Mouse (Mus musculus) hindbrain, embryonic 10.5 days (tissue): ENCODE results near the gene Npas2. TPM values are rescaled to one million over a fixed set of nuclear protein-coding genes. Genes with fewer than 3 reads are reported as not detected.

Experiments used
- DNase-seq: peaks from one replicate; pipeline ENCODE4 v3.0.0-alpha.2; 2017; ENCODE audit warnings: low spot score
- H3K27ac ChIP-seq: fragments of 300-500 bp; sonication (generic); 2 replicates; pipeline ENCODE4 v1.5.1; 2016; ENCODE audit warnings: mild to moderate bottlenecking, moderate library complexity
- H3K27me3 ChIP-seq: fragments of 300-500 bp; sonication (generic); 2 replicates; pipeline ENCODE4 v1.6.1; 2016; ENCODE audit warnings: mild to moderate bottlenecking; ENCODE audit not compliant: poor library complexity, insufficient read depth, severe bottlenecking
- H3K36me3 ChIP-seq: fragments of 300-500 bp; sonication (generic); 2 replicates; pipeline ENCODE4 v1.6.1; 2016; ENCODE audit warnings: mild to moderate bottlenecking, moderate library complexity
- H3K4me1 ChIP-seq: fragments of 300-500 bp; sonication (generic); replicated peaks from 2 replicates; pipeline ENCODE4 v1.6.1; 2016; ENCODE audit warnings: mild to moderate bottlenecking
- H3K4me3 ChIP-seq: fragments of 300-500 bp; sonication (generic); 2 replicates; pipeline ENCODE4 v1.5.1; 2016; ENCODE audit warnings: mild to moderate bottlenecking, moderate library complexity
- H3K9me3 ChIP-seq: fragments of 300-500 bp; sonication (generic); 2 replicates; pipeline ENCODE4 v1.6.1; 2016; ENCODE audit warnings: mild to moderate bottlenecking, moderate library complexity
- WGBS: fragments of 180-500 bp; shearing (Covaris S2); methylation state at CpG from one replicate; pipeline ENCODE4 v1.1.7; 2016; 5-methylcytosine and 5-hydroxymethylcytosine counted together
- polyA plus RNA-seq: library from polyadenylated mRNA; unstranded; fragments of >200 nt; fragmentation: Nextera tagmentation; extraction: Ambion mirVana; gene quantifications from 2 replicates; pipeline ENCODE4 v1.2.1, GENCODE M21; 2016

Npas2 gene
- polyA plus RNA-seq, 1 experiment from 2014 or later, result 0.21 TPM

DNA sequence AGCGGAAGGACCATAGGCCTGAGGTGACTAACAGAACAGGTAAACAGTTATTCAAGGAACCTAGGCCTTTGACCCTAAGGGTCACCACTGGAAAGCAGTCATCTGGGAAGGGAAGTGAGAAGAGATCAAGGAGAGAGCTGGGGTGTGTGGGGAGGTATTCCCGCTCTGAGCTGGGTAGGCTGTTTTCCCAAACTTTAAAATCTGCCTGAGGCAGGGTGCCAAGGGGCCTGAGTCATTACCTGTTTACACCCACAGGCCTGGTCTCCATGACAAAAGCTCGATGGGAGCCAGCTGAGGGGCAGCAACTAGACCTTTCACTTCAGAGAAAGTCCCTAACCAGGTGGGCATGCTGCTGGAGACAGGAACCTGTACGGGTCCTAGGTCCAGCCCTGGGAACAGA is 205.7 kb downstream of the Npas2 start:
- no peak overlapping the region for H3K4me3 ChIP-seq
- no peaks in the 10 kb centered on the region for H3K27me3 ChIP-seq
- WGBS, result 65% methylated on average over 4 of the region's 4 CpGs
- H3K36me3 ChIP-seq, result peaks cover 11% of the 10 kb centered on the region
- no peak overlapping the region for H3K27ac ChIP-seq
- H3K4me1 ChIP-seq, result 0 out of 2 replicates have a peak, but pooled peaks cover 3% of the 10 kb centered on the region
- H3K9me3 ChIP-seq, result no peaks in the 10 kb centered on the region
- no peak for DNase-seq

DNA sequence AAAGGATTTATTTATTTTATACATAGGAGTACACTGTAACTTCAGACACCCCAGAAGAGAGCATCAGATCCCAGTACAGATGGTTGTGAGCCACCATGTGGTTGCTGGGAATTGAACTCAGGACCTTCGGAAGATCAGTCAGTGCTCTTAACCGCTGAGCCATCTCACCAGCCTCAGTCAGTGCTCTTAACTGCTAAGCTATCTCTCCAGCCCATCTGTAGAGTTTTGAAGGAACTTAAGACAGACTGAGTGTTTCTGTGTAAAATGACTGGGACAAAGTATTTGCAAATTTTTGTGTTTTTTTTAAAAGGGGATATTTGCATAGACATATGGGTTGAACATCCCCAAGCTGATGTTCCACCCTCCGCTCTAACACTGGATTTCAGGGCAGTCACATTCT is 206.6 kb downstream of the Npas2 start:
- no peaks in the 10 kb centered on the region for H3K9me3 ChIP-seq
- H3K36me3 ChIP-seq, result peaks cover 11% of the 10 kb centered on the region
- 92% methylated on average over 3 of the region's 3 CpGs for WGBS
- DNase-seq, result no peak
- no peak overlapping the region for H3K4me3 ChIP-seq
- no peaks in the 10 kb centered on the region for H3K4me1 ChIP-seq
- H3K27me3 ChIP-seq, result no peaks in the 10 kb centered on the region
- H3K27ac ChIP-seq, result no peak overlapping the region

DNA sequence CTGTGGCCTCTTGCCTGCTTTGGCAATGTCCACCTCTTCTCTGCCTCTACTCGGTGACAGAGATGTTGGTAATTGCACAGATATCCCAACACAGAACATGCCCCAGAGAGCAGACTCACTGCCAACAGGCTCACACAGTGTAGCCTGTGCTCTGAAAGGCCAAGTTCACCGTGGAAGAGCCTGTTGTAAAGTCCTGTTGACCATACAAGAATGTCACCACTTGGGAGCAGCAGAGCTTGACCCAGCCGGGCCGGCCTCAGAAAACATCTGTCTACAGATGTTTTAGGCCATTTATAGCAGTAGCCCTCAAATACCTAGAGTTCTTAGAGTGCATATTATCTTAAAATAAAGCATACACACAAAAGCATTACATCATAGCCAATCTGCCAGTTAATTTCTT is 213.6 kb downstream of the Npas2 start:
- 81% methylated on average over 4 of the region's 4 CpGs for WGBS
- no peak for DNase-seq

GRCm38 (mm10) chr1:39408123-39408522 is 214.6 kb downstream of the Npas2 start:
- Histone ChIP-seq H3K4me3 (no peak overlapping the region), H3K9me3 (no peaks in the 10 kb centered on the region), H3K36me3 (no peaks in the 10 kb centered on the region), H3K27ac (no peak overlapping the region), H3K27me3 (no peaks in the 10 kb centered on the region), H3K4me1 (peaks cover 9% of the 10 kb centered on the region)
- DNase-seq, result no peak
- 87% methylated on average over 6 of the region's 6 CpGs for WGBS

More for the DNA sequence above, 213.6 kb downstream of the Npas2 start:
- H3K27ac ChIP-seq, result no peak overlapping the region
- H3K36me3 ChIP-seq, result no peaks in the 10 kb centered on the region
- H3K9me3 ChIP-seq, result no peaks in the 10 kb centered on the region
- no peaks in the 10 kb centered on the region for H3K27me3 ChIP-seq
- H3K4me3 ChIP-seq, result no peak overlapping the region
- H3K4me1 ChIP-seq, result peaks cover 9% of the 10 kb centered on the region

- DNase-seq, result no peak
- no peaks in the 10 kb centered on the region for H3K36me3 ChIP-seq
- H3K27me3 ChIP-seq, result no peaks in the 10 kb centered on the region
- H3K9me3 ChIP-seq, result no peaks in the 10 kb centered on the region
- 71% methylated on average over 7 of the region's 7 CpGs for WGBS
- no peak overlapping the region for H3K4me3 ChIP-seq
- H3K4me1 ChIP-seq, result peaks cover 9% of the 10 kb centered on the region
- H3K27ac ChIP-seq, result no peak overlapping the region
These were observed 215.1 kb downstream of the Npas2 start for GRCm38 (mm10) chr1:39408668-39409067.

- H3K4me3 ChIP-seq, result no peak overlapping the region
- H3K9me3 ChIP-seq, result no peaks in the 10 kb centered on the region
- peaks cover 9% of the 10 kb centered on the region for H3K4me1 ChIP-seq
- no peak overlapping the region for H3K27ac ChIP-seq
- H3K36me3 ChIP-seq, result no peaks in the 10 kb centered on the region
- no peak for DNase-seq
- WGBS, result 81% methylated on average over 19 of the region's 19 CpGs
- H3K27me3 ChIP-seq, result no peaks in the 10 kb centered on the region
These were observed 216.7 kb downstream of the Npas2 start for GRCm38 (mm10) chr1:39410085-39410821.

Other genes with a start within 250 kb of the Npas2 start
- 140 and 160 TPM in 2 replicates for gene Pdcl3, start 208.1 kb upstream of the Npas2 start, polyA plus RNA-seq
- gene Rpl31, start 174.1 kb downstream of the Npas2 start, polyA plus RNA-seq, result 425 and 430 TPM in 2 replicates